Mouse (Mus musculus): ENCODE results near the gene Galr3. TPM values are rescaled to one million over a fixed set of nuclear protein-coding genes. Genes with fewer than 3 reads are reported as not detected.

Gene Galr3
- polyA plus RNA-seq, 1 experiment: not detected

Other genes with a start within 250 kb of the Galr3 start
- 3.9 and 4.8 TPM in 2 replicates for gene Card10, start 238.8 kb upstream of the Galr3 start, polyA plus RNA-seq (2012; ENCODE audit: insufficient read depth, insufficient read length, missing spikeins)
- gene Cdc42ep1, start 199.3 kb upstream of the Galr3 start, polyA plus RNA-seq (2012; ENCODE audit: insufficient read depth, insufficient read length, missing spikeins): 18.4 and 21.7 TPM in 2 replicates
- gene Lgals2, start 186.4 kb upstream of the Galr3 start, polyA plus RNA-seq (2012; ENCODE audit: insufficient read depth, insufficient read length, missing spikeins): not detected in 2 replicates
- gene Gga1, start 164.7 kb upstream of the Galr3 start, polyA plus RNA-seq (2012; ENCODE audit: insufficient read depth, insufficient read length, missing spikeins): 23.7 and 29.1 TPM in 2 replicates
- not detected in 2 replicates for gene Gm49510, start 142.2 kb upstream of the Galr3 start, polyA plus RNA-seq (2012; ENCODE audit: insufficient read depth, insufficient read length, missing spikeins)
- 2.2 and 3.3 TPM in 2 replicates for gene Sh3bp1, start 142.1 kb upstream of the Galr3 start, polyA plus RNA-seq (2012; ENCODE audit: insufficient read depth, insufficient read length, missing spikeins)
- gene Pdxp, start 128.0 kb upstream of the Galr3 start, polyA plus RNA-seq (2012; ENCODE audit: insufficient read depth, insufficient read length, missing spikeins): 0.67 and 1.3 TPM in 2 replicates
- gene Lgals1, start 115.2 kb upstream of the Galr3 start, polyA plus RNA-seq (2012; ENCODE audit: insufficient read depth, insufficient read length, missing spikeins): 2,169 and 2,213 TPM in 2 replicates
- 22.6 and 34.2 TPM in 2 replicates for gene Nol12, start 107.0 kb upstream of the Galr3 start, polyA plus RNA-seq (2012; ENCODE audit: insufficient read depth, insufficient read length, missing spikeins)
- gene Triobp, start 94.2 kb upstream of the Galr3 start, polyA plus RNA-seq (2012; ENCODE audit: insufficient read depth, insufficient read length, missing spikeins): 19.0 and 24.7 TPM in 2 replicates
- gene H1f0, start 13.4 kb upstream of the Galr3 start, polyA plus RNA-seq (2012; ENCODE audit: insufficient read depth, insufficient read length, missing spikeins): 128 and 153 TPM in 2 replicates
- 5.7 and 8.7 TPM in 2 replicates for gene Ankrd54, start 21.0 kb downstream of the Galr3 start, polyA plus RNA-seq (2012; ENCODE audit: insufficient read depth, insufficient read length, missing spikeins)
- gene Eif3l, start 33.3 kb downstream of the Galr3 start, polyA plus RNA-seq (2012; ENCODE audit: insufficient read depth, insufficient read length, missing spikeins): 177 and 198 TPM in 2 replicates
- gene Micall1, start 67.0 kb downstream of the Galr3 start, polyA plus RNA-seq (2012; ENCODE audit: insufficient read depth, insufficient read length, missing spikeins): 20.2 and 21.8 TPM in 2 replicates
- gene Polr2f, start 99.1 kb downstream of the Galr3 start, polyA plus RNA-seq (2012; ENCODE audit: insufficient read depth, insufficient read length, missing spikeins): 173 and 185 TPM in 2 replicates
- 2.1 TPM in 1 of 2 replicates, not detected in the other for gene 1700088E04Rik, start 99.4 kb downstream of the Galr3 start, polyA plus RNA-seq (2012; ENCODE audit: insufficient read depth, insufficient read length, missing spikeins)
- gene Sox10, start 123.4 kb downstream of the Galr3 start, polyA plus RNA-seq (2012; ENCODE audit: insufficient read depth, insufficient read length, missing spikeins): 0.48 and 1.5 TPM in 2 replicates
- 12.2 and 13.0 TPM in 2 replicates for gene Pick1, start 187.3 kb downstream of the Galr3 start, polyA plus RNA-seq (2012; ENCODE audit: insufficient read depth, insufficient read length, missing spikeins)
- 1.2 TPM in 1 of 2 replicates, not detected in the other for gene Gm49486, start 187.5 kb downstream of the Galr3 start, polyA plus RNA-seq (2012; ENCODE audit: insufficient read depth, insufficient read length, missing spikeins)
- not detected in 2 replicates for gene Slc16a8, start 212.9 kb downstream of the Galr3 start, polyA plus RNA-seq (2012; ENCODE audit: insufficient read depth, insufficient read length, missing spikeins)
- gene Baiap2l2, start 243.7 kb downstream of the Galr3 start, polyA plus RNA-seq (2012; ENCODE audit: insufficient read depth, insufficient read length, missing spikeins): 0.54 and 1.1 TPM in 2 replicates